Mouse (Mus musculus): Measurements from ENCODE around the gene Ndufb10. TPM values are rescaled to one million over a fixed set of nuclear protein-coding genes. Genes with fewer than 3 reads are reported as not detected.

Gene Ndufb10
- polyA plus RNA-seq, 1 experiment = 343 TPM

DNA sequence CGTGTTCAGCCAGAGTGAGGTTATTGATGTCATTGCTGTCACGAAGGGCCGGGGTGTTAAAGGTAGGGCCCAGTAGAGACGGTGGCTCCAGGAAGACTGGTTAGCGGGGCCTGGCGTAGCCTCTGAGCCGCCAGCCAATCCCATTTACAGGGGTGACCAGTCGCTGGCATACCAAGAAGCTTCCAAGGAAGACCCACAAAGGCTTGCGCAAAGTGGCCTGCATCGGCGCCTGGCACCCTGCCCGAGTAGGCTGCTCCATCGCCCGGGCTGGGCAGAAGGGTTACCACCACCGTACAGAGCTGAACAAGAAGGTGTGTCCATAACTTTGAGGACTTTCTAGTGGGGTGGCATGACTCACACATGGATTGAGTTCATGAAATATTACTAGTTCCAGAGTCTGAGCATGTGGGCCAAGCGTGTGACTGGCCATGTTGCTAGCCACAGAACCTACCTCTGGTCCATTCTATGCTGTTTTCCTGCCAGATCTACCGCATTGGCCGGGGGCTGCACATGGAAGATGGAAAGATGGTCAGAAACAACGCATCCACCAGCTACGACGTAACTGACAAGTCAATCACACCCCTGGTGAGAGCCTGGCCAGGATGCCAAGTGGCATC is 9.3 kb upstream of the Ndufb10 start:
- no peak overlapping the region for H3K4me3 ChIP-seq (ENCODE audit: insufficient read depth, poor library complexity, severe bottlenecking)
- no peak for TF ChIP-seq MYOG (IDR thresholded peaks at IDR 0.05; ENCODE audit: control insufficient read depth, extremely low read depth, insufficient read length)
- TF ChIP-seq FOSL1 (IDR thresholded peaks at IDR 0.05; ENCODE audit: insufficient read depth, low read length, poor library complexity, severe bottlenecking) = no peak
- TF ChIP-seq CTCF (IDR thresholded peaks at IDR 0.05; ENCODE audit: control insufficient read depth, insufficient read depth, insufficient read length) = no peak
- TF ChIP-seq MAX (IDR thresholded peaks at IDR 0.05) = no peak
- no peak for TF ChIP-seq MYOD1 (IDR thresholded peaks at IDR 0.05; ENCODE audit: control insufficient read depth, insufficient read length, low read depth)
- no peak for TF ChIP-seq USF1 (IDR thresholded peaks at IDR 0.05; ENCODE audit: low read depth)
- no peaks in the 10 kb centered on the region for H3K36me3 ChIP-seq (ENCODE audit: control insufficient read depth, insufficient read depth)
- H3K27me3 ChIP-seq (ENCODE audit: control insufficient read depth, insufficient read depth, insufficient read length) = peaks cover 6% of the 10 kb centered on the region
- H3K79me3 ChIP-seq (ENCODE audit: low read depth) = no peaks in the 10 kb centered on the region
- no peak overlapping the region for H3ac ChIP-seq (ENCODE audit: control insufficient read depth, insufficient read length, low read depth)
- H3K79me2 ChIP-seq (ENCODE audit: control insufficient read depth, insufficient read depth) = no peaks in the 10 kb centered on the region

DNA sequence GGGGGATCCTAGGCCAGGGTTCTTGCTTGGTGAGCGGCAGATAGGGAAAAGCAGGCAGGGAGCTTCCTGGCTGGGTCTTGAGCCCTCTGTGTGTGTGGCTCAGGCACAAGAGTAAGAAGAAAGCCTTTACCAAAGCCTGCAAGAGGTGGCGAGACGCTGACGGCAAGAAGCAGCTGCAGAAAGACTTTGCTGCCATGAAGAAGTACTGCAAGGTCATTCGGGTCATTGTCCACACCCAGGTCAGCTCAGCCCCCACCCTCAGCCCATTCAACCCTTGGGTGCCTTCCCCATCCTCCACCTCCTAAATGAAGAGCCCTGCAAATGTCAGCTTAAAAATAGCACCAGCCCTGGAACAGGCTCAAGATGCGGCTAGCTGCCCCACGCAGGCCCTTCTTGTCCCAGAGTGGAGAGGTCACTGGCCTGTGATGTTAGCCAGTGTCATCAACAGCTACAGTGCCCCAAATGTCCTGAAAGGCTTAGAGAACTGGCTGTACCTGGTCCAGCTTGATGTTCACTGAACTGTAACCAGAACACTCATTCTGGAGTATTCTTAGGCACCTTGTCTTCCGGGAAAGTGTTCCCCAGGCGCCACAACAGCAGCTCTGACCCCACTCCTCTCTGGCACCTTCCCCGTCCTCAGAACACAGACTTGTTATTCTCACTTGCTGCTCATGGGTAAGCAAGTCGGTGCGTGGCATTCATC is 8.1 kb upstream of the Ndufb10 start:
- Histone ChIP-seq H3K79me2 (ENCODE audit: control insufficient read depth, insufficient read depth) (no peaks in the 10 kb centered on the region), H3K27me3 (ENCODE audit: control insufficient read depth, insufficient read depth, insufficient read length) (peaks cover 6% of the 10 kb centered on the region), H3K79me3 (ENCODE audit: low read depth) (no peaks in the 10 kb centered on the region), H3ac (ENCODE audit: control insufficient read depth, insufficient read length, low read depth) (no peak overlapping the region), H3K4me3 (ENCODE audit: insufficient read depth, poor library complexity, severe bottlenecking) (no peak overlapping the region), H3K36me3 (ENCODE audit: control insufficient read depth, insufficient read depth) (no peaks in the 10 kb centered on the region)
- no peak for TF ChIP-seq CTCF (IDR thresholded peaks at IDR 0.05; ENCODE audit: control insufficient read depth, insufficient read depth, insufficient read length)
- no peak for TF ChIP-seq FOSL1 (IDR thresholded peaks at IDR 0.05; ENCODE audit: insufficient read depth, low read length, poor library complexity, severe bottlenecking)
- no peak for TF ChIP-seq MAX (IDR thresholded peaks at IDR 0.05)
- no peak for TF ChIP-seq MYOG (IDR thresholded peaks at IDR 0.05; ENCODE audit: control insufficient read depth, extremely low read depth, insufficient read length)
- TF ChIP-seq USF1 (IDR thresholded peaks at IDR 0.05; ENCODE audit: low read depth) = no peak
- TF ChIP-seq CEBPB (IDR thresholded peaks at IDR 0.05; ENCODE audit: low read depth) = no peak
- TF ChIP-seq MYOD1 (IDR thresholded peaks at IDR 0.05; ENCODE audit: control insufficient read depth, insufficient read length, low read depth) = no peak

- no peak for TF ChIP-seq MAX (IDR thresholded peaks at IDR 0.05)
- H3K79me2 ChIP-seq (ENCODE audit: control insufficient read depth, insufficient read depth) = no peaks in the 10 kb centered on the region
- peaks cover 6% of the 10 kb centered on the region for H3K27me3 ChIP-seq (ENCODE audit: control insufficient read depth, insufficient read depth, insufficient read length)
- no peaks in the 10 kb centered on the region for H3K79me3 ChIP-seq (ENCODE audit: low read depth)
- no peak overlapping the region for H3ac ChIP-seq (ENCODE audit: control insufficient read depth, insufficient read length, low read depth)
- no peak overlapping the region for H3K4me3 ChIP-seq (ENCODE audit: insufficient read depth, poor library complexity, severe bottlenecking)
- H3K36me3 ChIP-seq (ENCODE audit: control insufficient read depth, insufficient read depth) = no peaks in the 10 kb centered on the region
Observed at GRCm38 (mm10) chr17:24730787-24731186, 6.5 kb upstream of the Ndufb10 start.

- TF ChIP-seq MAX (IDR thresholded peaks at IDR 0.05) (no peak), USF1 (IDR thresholded peaks at IDR 0.05; ENCODE audit: low read depth) (no peak), MYOG (IDR thresholded peaks at IDR 0.05; ENCODE audit: control insufficient read depth, extremely low read depth, insufficient read length) (no peak), FOSL1 (IDR thresholded peaks at IDR 0.05; ENCODE audit: insufficient read depth, low read length, poor library complexity, severe bottlenecking) (no peak), CTCF (IDR thresholded peaks at IDR 0.05; ENCODE audit: control insufficient read depth, insufficient read depth, insufficient read length) (no peak), CEBPB (IDR thresholded peaks at IDR 0.05; ENCODE audit: low read depth) (no peak), MYOD1 (IDR thresholded peaks at IDR 0.05; ENCODE audit: control insufficient read depth, insufficient read length, low read depth) (no peak)
- Histone ChIP-seq H3K79me2 (ENCODE audit: control insufficient read depth, insufficient read depth) (peaks cover 1% of the 10 kb centered on the region), H3K4me3 (ENCODE audit: insufficient read depth, poor library complexity, severe bottlenecking) (no peak overlapping the region), H3K36me3 (ENCODE audit: control insufficient read depth, insufficient read depth) (no peaks in the 10 kb centered on the region), H3ac (ENCODE audit: control insufficient read depth, insufficient read length, low read depth) (no peak overlapping the region), H3K27me3 (ENCODE audit: control insufficient read depth, insufficient read depth, insufficient read length) (peaks cover 6% of the 10 kb centered on the region), H3K79me3 (ENCODE audit: low read depth) (peaks cover under 1% of the 10 kb centered on the region)
Observed at GRCm38 (mm10) chr17:24729067-24729466, 4.8 kb upstream of the Ndufb10 start.

- Histone ChIP-seq H3K36me3 (ENCODE audit: control insufficient read depth, insufficient read depth) (no peaks in the 10 kb centered on the region), H3ac (ENCODE audit: control insufficient read depth, insufficient read length, low read depth) (no peak overlapping the region), H3K79me2 (ENCODE audit: control insufficient read depth, insufficient read depth) (peaks cover 10% of the 10 kb centered on the region), H3K79me3 (ENCODE audit: low read depth) (peaks cover 4% of the 10 kb centered on the region), H3K4me3 (ENCODE audit: insufficient read depth, poor library complexity, severe bottlenecking) (no peak overlapping the region), H3K27me3 (ENCODE audit: control insufficient read depth, insufficient read depth, insufficient read length) (peaks cover 6% of the 10 kb centered on the region)
- TF ChIP-seq CTCF (IDR thresholded peaks at IDR 0.05; ENCODE audit: control insufficient read depth, insufficient read depth, insufficient read length) (no peak), USF1 (IDR thresholded peaks at IDR 0.05; ENCODE audit: low read depth) (no peak), MAX (IDR thresholded peaks at IDR 0.05) (no peak), MYOG (IDR thresholded peaks at IDR 0.05; ENCODE audit: control insufficient read depth, extremely low read depth, insufficient read length) (no peak), MYOD1 (IDR thresholded peaks at IDR 0.05; ENCODE audit: control insufficient read depth, insufficient read length, low read depth) (no peak), FOSL1 (IDR thresholded peaks at IDR 0.05; ENCODE audit: insufficient read depth, low read length, poor library complexity, severe bottlenecking) (no peak), CEBPB (IDR thresholded peaks at IDR 0.05; ENCODE audit: low read depth) (no peak)
Observed at GRCm38 (mm10) chr17:24728184-24728583, 3.9 kb upstream of the Ndufb10 start.

DNA sequence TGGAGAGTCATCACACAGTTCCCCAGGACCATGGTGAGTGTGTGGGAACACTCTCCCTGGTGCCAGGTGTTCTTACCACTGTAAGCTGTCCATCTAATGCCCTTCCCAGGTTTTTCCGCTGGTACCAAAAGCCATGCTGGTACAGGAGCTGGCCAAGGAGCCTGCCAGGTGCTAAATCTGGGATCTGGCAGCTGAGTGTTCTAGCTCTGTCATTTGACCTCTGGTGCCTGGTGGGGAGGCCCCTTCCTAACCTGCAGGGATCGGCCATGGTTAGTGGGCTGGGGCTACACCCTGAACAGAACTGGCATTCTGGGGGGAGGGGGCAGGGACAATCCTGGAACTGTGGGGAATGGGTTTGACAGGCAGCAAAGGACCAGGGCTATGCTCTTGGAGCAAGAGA is 3.3 kb upstream of the Ndufb10 start, which contains the start of gene Rpl3l:
TSS of gene Rpl3l (plus strand) at position 203 of the 400 bp plus-strand sequence.
- peaks cover under 1% of the 10 kb centered on the region for H3K36me3 ChIP-seq (ENCODE audit: control insufficient read depth, insufficient read depth)
- H3K4me3 ChIP-seq (ENCODE audit: insufficient read depth, poor library complexity, severe bottlenecking) = no peak within 1 kb of the TSS
- H3K27me3 ChIP-seq (ENCODE audit: control insufficient read depth, insufficient read depth, insufficient read length) = peaks cover under 1% of the 10 kb centered on the region
- H3K79me2 ChIP-seq (ENCODE audit: control insufficient read depth, insufficient read depth) = peaks cover 16% of the 10 kb centered on the region
- TF ChIP-seq FOSL1 (IDR thresholded peaks at IDR 0.05; ENCODE audit: insufficient read depth, low read length, poor library complexity, severe bottlenecking) (no peak), MYOG (IDR thresholded peaks at IDR 0.05; ENCODE audit: control insufficient read depth, extremely low read depth, insufficient read length) (no peak), USF1 (IDR thresholded peaks at IDR 0.05; ENCODE audit: low read depth) (no peak), CEBPB (IDR thresholded peaks at IDR 0.05; ENCODE audit: low read depth) (no peak), MAX (IDR thresholded peaks at IDR 0.05) (no peak), MYOD1 (IDR thresholded peaks at IDR 0.05; ENCODE audit: control insufficient read depth, insufficient read length, low read depth) (no peak), CTCF (IDR thresholded peaks at IDR 0.05; ENCODE audit: control insufficient read depth, insufficient read depth, insufficient read length) (no peak)
- H3K79me3 ChIP-seq (ENCODE audit: low read depth) = peaks cover 7% of the 10 kb centered on the region
- no peak within 1 kb of the TSS for H3ac ChIP-seq (ENCODE audit: control insufficient read depth, insufficient read length, low read depth)
